Mouse (Mus musculus) forebrain, embryonic 16.5 days (tissue): ENCODE measurements at regions not wholly inside any gene's neighbourhood (a gene's known extent, or its start where the extent isn't known, plus 50 kb on each side); places are given as distances from the start of the nearest gene placed in this dataset.
A peak's percentile ranks its signal among the peaks of the same experiment; 100 is the strongest.

ENCODE experiments used
- ATAC-seq: fragments of 200-750 bp; cut with Nextera tagmentation; 2 replicates; pipeline ENCODE4 v1.8.0; 2017; ENCODE audit warnings: mild to moderate bottlenecking, moderate library complexity
- H3K27ac ChIP-seq: fragments of 300-500 bp; sonication (generic); 2 replicates; pipeline ENCODE4 v1.5.1; 2014; ENCODE audit warnings: low read length, control low read depth
- H3K27me3 ChIP-seq: fragments of 300-500 bp; sonication (generic); replicated peaks from 2 replicates; pipeline ENCODE4 v1.6.1; 2014; ENCODE audit warnings: low read length; ENCODE audit not compliant: control insufficient read depth, insufficient read depth
- H3K36me3 ChIP-seq: fragments of 300-500 bp; sonication (generic); 2 replicates; pipeline ENCODE4 v1.6.1; 2014; ENCODE audit not compliant: control insufficient read depth, insufficient read depth
- H3K4me1 ChIP-seq: fragments of 300-500 bp; sonication (generic); replicated peaks from 2 replicates; pipeline ENCODE4 v1.6.1; 2014; ENCODE audit warnings: low read length; ENCODE audit not compliant: control insufficient read depth, insufficient read depth
- H3K4me2 ChIP-seq: fragments of 300-500 bp; sonication (generic); 2 replicates; pipeline ENCODE4 v1.6.1; 2014; ENCODE audit warnings: mild to moderate bottlenecking, low read length, control low read depth
- H3K4me3 ChIP-seq: fragments of 300-500 bp; sonication (generic); replicated peaks from 2 replicates; pipeline ENCODE4 v1.5.1; 2014; ENCODE audit warnings: mild to moderate bottlenecking, low read length, control low read depth
- H3K9ac ChIP-seq: fragments of 300-500 bp; sonication (generic); replicated peaks from 2 replicates; pipeline ENCODE4 v1.6.1; 2014; ENCODE audit warnings: low read depth, low read length, control low read depth
- H3K9me3 ChIP-seq: fragments of 300-500 bp; sonication (generic); 2 replicates; pipeline ENCODE4 v1.6.1; 2016; ENCODE audit warnings: low read length; ENCODE audit not compliant: control insufficient read depth
- WGBS: fragments of 180-500 bp; shearing (Covaris S2); extraction: QIAGEN DNeasy Blood & Tissue Kit; methylation state at CpG from one replicate; pipeline ENCODE4 v1.1.7; 2014; 5-methylcytosine and 5-hydroxymethylcytosine counted together

DNA sequence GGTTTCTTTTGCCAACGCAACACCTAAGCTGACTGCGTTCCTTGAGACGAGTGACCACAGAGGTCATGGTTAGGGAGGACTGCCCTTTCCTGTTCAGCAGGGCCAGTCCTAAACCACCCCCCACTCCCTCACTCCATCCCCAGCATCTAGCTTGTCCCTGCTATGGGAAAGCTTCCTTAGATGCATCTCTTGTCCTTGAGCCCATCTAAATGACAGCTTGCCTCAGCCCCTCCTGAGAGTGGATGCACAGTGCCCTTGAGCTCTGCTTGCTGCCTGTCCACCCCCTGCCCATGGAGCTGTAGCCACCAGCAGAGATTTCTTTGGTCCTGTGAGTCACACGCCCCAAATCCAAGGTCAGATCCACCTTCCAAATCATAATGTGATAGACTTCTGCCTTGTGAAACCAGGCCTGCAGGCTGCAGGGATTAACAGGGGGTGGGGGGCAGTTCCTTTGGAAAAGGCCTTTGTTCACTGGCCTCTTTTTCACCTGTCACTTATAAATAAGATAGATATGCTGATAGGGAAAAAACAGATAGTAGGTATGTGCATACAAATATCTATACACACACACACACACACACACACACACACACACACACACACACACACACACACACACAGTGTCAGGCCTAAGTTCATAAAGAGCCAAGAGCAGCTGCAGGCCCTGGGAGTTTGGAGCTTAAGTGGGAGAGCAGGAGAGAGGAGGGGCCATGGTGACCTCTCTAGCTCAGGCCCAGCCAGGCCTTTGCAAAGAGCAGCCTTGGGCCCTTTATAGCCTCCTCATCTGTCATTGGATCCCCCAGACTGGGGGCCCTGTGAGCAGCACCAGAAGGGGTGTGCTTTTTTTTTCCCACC lies 56.4 kb upstream of the Adra2c start:
- 81% methylated on average over 4 of the region's 4 CpGs for WGBS
- Histone ChIP-seq H3K4me2 (no peak overlapping the region), H3K36me3 (no peaks in the 10 kb centered on the region), H3K27ac (no peak overlapping the region), H3K4me1 (no peaks in the 10 kb centered on the region), H3K27me3 (no peaks in the 10 kb centered on the region), H3K4me3 (no peak overlapping the region), H3K9ac (no peak overlapping the region), H3K9me3 (peaks cover 3% of the 10 kb centered on the region)
- no peak for ATAC-seq

GRCm38 (mm10) chr5:35216271-35216670 lies 61.8 kb upstream of the Adra2c start:
- Histone ChIP-seq H3K4me1 (peaks cover 5% of the 10 kb centered on the region), H3K27ac (no peak overlapping the region), H3K27me3 (no peaks in the 10 kb centered on the region), H3K9me3 (peaks cover 3% of the 10 kb centered on the region), H3K36me3 (no peaks in the 10 kb centered on the region), H3K4me2 (no peak overlapping the region), H3K9ac (no peak overlapping the region), H3K4me3 (no peak overlapping the region)
- no peak for ATAC-seq
- WGBS, result 56% methylated on average over 2 of the region's 2 CpGs

GRCm38 (mm10) chr5:35215480-35216195 lies 62.5 kb upstream of the Adra2c start:
- no peak overlapping the region for H3K4me2 ChIP-seq
- no peak overlapping the region for H3K4me3 ChIP-seq
- WGBS, result 62% methylated on average over 11 of the region's 11 CpGs
- no peak overlapping the region for H3K9ac ChIP-seq
- ATAC-seq, result no peak
- H3K27ac ChIP-seq, result no peak overlapping the region
- peaks cover 3% of the 10 kb centered on the region for H3K9me3 ChIP-seq
- peaks cover 5% of the 10 kb centered on the region for H3K4me1 ChIP-seq
- H3K36me3 ChIP-seq, result no peaks in the 10 kb centered on the region
- no peaks in the 10 kb centered on the region for H3K27me3 ChIP-seq

- no peaks in the 10 kb centered on the region for H3K36me3 ChIP-seq
- peaks cover 3% of the 10 kb centered on the region for H3K9me3 ChIP-seq
- peak; percentile 58; the same call in 1 of the 2 replicates for ATAC-seq
- peaks cover 5% of the 10 kb centered on the region for H3K4me1 ChIP-seq
- no peak overlapping the region for H3K4me3 ChIP-seq
- 75% methylated on average over 11 of the region's 11 CpGs for WGBS
- no peak overlapping the region for H3K4me2 ChIP-seq
- H3K27me3 ChIP-seq, result no peaks in the 10 kb centered on the region
- H3K27ac ChIP-seq, result no peak overlapping the region
- H3K9ac ChIP-seq, result no peak overlapping the region
Measured at GRCm38 (mm10) chr5:35215007-35215406, 63.1 kb upstream of the Adra2c start.

DNA sequence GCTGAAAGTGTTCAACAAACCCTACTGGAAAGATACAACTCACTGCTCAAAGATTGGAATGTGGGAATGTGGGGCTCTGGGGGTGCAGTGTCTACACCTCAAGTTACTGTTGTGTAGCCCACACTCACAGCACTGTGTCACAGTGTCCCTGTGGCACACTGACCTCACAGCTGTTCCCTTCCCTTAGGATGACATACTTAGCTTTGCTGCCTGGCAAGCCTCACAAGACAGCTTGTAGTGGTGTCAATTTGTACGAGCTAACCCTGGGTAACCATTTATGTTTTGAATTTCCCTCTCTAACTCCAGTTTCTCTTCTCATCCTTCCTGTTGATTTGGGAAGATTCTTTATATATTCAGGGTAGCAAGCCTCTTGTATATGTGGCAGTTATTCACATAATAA lies 68.8 kb upstream of the Adra2c start:
- Histone ChIP-seq H3K27me3 (no peaks in the 10 kb centered on the region), H3K9me3 (no peaks in the 10 kb centered on the region), H3K27ac (no peak overlapping the region), H3K4me3 (no peak overlapping the region), H3K9ac (no peak overlapping the region), H3K4me1 (no peaks in the 10 kb centered on the region), H3K36me3 (no peaks in the 10 kb centered on the region), H3K4me2 (no peak overlapping the region)
- WGBS, result 48% methylated on average over 1 of the region's 1 CpGs
- no peak for ATAC-seq

DNA sequence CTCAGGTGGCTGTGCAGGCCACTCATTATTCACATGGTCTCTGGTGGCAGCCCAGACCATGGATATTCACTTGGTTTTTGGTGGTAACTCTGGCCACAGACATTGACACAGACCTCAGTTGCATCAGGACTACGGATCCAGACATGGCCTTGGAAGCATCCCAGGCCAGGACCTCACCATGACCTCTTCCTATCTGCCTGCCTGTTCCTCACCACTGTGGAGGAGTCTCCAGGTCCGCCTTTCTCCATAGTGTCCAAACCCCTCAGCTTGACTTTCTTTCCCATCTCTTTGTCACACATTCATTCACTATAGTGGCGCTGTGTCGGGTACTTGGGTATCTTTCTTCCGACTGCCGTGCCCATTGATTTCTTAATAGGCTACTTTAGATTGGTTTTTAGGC lies 74.1 kb upstream of the Adra2c start:
- no peak overlapping the region for H3K9ac ChIP-seq
- no peak overlapping the region for H3K27ac ChIP-seq
- H3K4me2 ChIP-seq, result no peak overlapping the region
- no peaks in the 10 kb centered on the region for H3K36me3 ChIP-seq
- ATAC-seq, result no peak
- 93% methylated on average over 6 of the region's 6 CpGs for WGBS
- no peaks in the 10 kb centered on the region for H3K4me1 ChIP-seq
- H3K27me3 ChIP-seq, result no peaks in the 10 kb centered on the region
- H3K9me3 ChIP-seq, result no peaks in the 10 kb centered on the region
- no peak overlapping the region for H3K4me3 ChIP-seq

GRCm38 (mm10) chr5:35198468-35198867 lies 79.7 kb upstream of the Adra2c start:
- Histone ChIP-seq H3K27me3 (no peaks in the 10 kb centered on the region), H3K36me3 (no peaks in the 10 kb centered on the region), H3K4me2 (no peak overlapping the region), H3K4me3 (no peak overlapping the region), H3K9ac (no peak overlapping the region), H3K27ac (no peak overlapping the region), H3K4me1 (no peaks in the 10 kb centered on the region), H3K9me3 (no peaks in the 10 kb centered on the region)
- 49% methylated on average over 5 of the region's 5 CpGs for WGBS
- ATAC-seq, result no peak

DNA sequence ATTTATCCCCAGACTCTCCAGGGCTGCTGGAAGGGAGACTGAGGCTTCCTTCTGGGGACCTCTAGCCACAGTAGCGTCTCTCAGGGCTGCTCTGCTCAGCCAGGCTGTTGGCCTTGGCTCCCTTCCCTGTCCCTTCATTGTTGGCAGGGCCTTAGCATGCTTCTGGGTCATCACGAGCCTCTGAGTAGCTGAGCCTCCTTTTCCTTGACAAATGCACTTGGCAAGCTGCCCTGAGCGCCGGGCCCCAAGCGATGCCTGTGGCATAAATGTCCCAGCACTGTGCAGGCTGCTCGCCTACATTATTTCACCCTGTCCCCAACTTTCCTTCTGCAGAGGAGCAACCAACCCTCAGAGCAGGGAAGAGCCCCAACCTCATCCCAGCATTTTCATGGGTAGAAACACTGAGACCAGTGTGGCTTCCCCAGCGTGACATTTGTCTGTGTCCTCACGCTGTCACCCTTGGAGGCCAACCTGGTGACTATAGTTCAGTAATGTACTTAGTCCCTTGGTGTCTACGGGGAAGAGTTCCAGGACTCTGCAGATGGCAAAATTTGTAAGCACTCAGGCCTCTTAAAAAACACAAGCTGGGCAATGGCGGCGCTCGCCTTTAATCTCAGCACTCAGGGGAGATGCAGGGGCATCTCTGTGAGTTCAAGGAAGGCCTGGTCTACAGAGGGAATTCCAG lies 83.7 kb upstream of the Lrpap1 start:
- Histone ChIP-seq H3K4me2 (no peak overlapping the region), H3K4me3 (no peak overlapping the region), H3K27ac (0 out of 2 replicates have a peak overlapping the region, but pooled peaks have one; percentile 6), H3K9ac (no peak overlapping the region), H3K36me3 (no peaks in the 10 kb centered on the region), H3K27me3 (no peaks in the 10 kb centered on the region), H3K4me1 (peaks cover 9% of the 10 kb centered on the region), H3K9me3 (no peaks in the 10 kb centered on the region)
- 50% methylated on average over 12 of the region's 12 CpGs for WGBS
- peak; percentile 93 for ATAC-seq

DNA sequence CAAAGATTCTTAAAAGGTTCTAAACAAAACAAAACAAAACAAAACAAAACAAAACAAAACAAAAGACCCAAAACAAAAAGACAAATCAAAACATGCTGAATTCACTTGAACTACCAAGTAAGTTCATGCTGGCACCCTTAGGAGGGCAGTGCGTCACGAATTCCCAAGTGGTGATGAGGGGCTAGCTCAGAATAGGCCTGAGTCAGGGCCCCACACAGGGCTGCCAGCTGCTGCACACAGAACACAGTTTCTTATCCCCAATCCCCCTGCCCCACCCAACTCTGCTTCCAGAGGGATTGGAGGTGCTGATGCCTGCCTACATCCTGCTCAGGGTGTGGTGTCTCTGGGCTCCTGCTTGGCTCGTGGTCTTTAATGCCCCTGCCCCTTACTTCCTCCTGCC lies 80.3 kb upstream of the Lrpap1 start:
- H3K9ac ChIP-seq, result no peak overlapping the region
- H3K27me3 ChIP-seq, result no peaks in the 10 kb centered on the region
- peaks cover 9% of the 10 kb centered on the region for H3K4me1 ChIP-seq
- no peak for ATAC-seq
- H3K36me3 ChIP-seq, result no peaks in the 10 kb centered on the region
- 27% methylated on average over 3 of the region's 3 CpGs for WGBS
- H3K4me2 ChIP-seq, result no peak overlapping the region
- H3K27ac ChIP-seq, result no peak overlapping the region
- no peak overlapping the region for H3K4me3 ChIP-seq
- H3K9me3 ChIP-seq, result no peaks in the 10 kb centered on the region
